Mouse (Mus musculus) embryonic fibroblast, embryonic 13.5 days (primary cell): Measurements from ENCODE around the gene Rnf215. TPM values are rescaled to one million over a fixed set of nuclear protein-coding genes. Genes with fewer than 3 reads are reported as not detected.
A peak's percentile ranks its signal among the peaks of the same experiment; 100 is the strongest.

Source experiments
- H3K27ac ChIP-seq: 2 replicates; pipeline ENCODE4 v1.5.1; 2012; ENCODE audit warnings: low read length, control low read depth, inconsistent platforms; ENCODE audit not compliant: insufficient read depth
- H3K4me1 ChIP-seq: 2 replicates; pipeline ENCODE4 v1.6.1; 2011; ENCODE audit warnings: low read length; ENCODE audit not compliant: control insufficient read depth, insufficient read depth
- H3K4me3 ChIP-seq: 2 replicates; pipeline ENCODE4 v1.5.1; 2011; ENCODE audit warnings: mild to moderate bottlenecking, control low read depth, low read length; ENCODE audit not compliant: insufficient read depth
- CTCF ChIP-seq: IDR thresholded peaks from 2 replicates; pipeline ENCODE4 v1.5.1; 2011; ENCODE audit warnings: mild to moderate bottlenecking, control low read depth, low read length, moderate library complexity, borderline replicate concordance; ENCODE audit not compliant: insufficient read depth
- POLR2A ChIP-seq: IDR thresholded peaks from 2 replicates; pipeline ENCODE4 v1.6.1; 2011; ENCODE audit warnings: low read depth, mild to moderate bottlenecking, control low read depth, low read length, moderate library complexity
- polyA plus RNA-seq: library from polyadenylated mRNA; stranded (reverse); fragments of >200 nt; gene quantifications from 2 replicates; pipeline ENCODE4 v1.2.4, GENCODE M21; 2011; ENCODE audit warnings: low read depth; ENCODE audit not compliant: missing spikeins, insufficient read length

Rnf215 gene
- polyA plus RNA-seq, 1 experiment, result 19.6 TPM

- no peaks in the 10 kb centered on the region for H3K4me1 ChIP-seq
- no peak overlapping the region for H3K27ac ChIP-seq
- TF ChIP-seq CTCF, result no peak
- H3K4me3 ChIP-seq, result no peak overlapping the region
Observed at GRCm38 (mm10) chr11:4143281-4144062, 8.5 kb downstream of the Rnf215 start.

- H3K4me1 ChIP-seq, result no peaks in the 10 kb centered on the region
- no peak overlapping the region for H3K4me3 ChIP-seq
- H3K27ac ChIP-seq, result no peak overlapping the region
- TF ChIP-seq CTCF (no peak), POLR2A (no peak)
Observed at GRCm38 (mm10) chr11:4146381-4146780, 11.4 kb downstream of the Rnf215 start.

DNA sequence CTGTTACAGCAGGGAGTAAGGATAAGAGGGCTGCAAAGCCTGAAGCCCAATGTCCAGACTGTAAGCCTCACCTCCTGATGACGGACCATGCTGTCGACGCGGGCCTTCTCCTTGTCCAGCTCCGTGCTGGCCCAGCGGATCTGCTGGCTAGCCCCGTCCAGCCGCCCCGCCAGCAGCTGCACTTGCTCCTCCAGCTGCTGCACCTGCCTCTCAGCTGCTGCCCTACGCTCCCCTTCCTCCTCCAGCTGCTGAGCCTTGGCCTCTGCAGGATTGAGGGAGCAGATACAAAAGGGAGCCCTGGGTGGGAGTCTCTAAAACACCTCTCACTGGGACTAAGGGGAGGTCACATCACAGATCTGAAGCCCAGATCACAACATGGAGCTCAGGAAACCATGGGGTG, 12.1 kb downstream of the Rnf215 start:
- Histone ChIP-seq H3K27ac (no peak overlapping the region), H3K4me3 (no peak overlapping the region), H3K4me1 (no peaks in the 10 kb centered on the region)
- TF ChIP-seq POLR2A, result no peak
- TF ChIP-seq CTCF, result no peak

- H3K27ac ChIP-seq, result no peak overlapping the region
- no peak overlapping the region for H3K4me3 ChIP-seq
- no peaks in the 10 kb centered on the region for H3K4me1 ChIP-seq
- TF ChIP-seq CTCF (no peak), POLR2A (no peak)
Observed at GRCm38 (mm10) chr11:4148120-4148519, 13.1 kb downstream of the Rnf215 start.

- no peak for TF ChIP-seq POLR2A
- TF ChIP-seq CTCF, result no peak
- Histone ChIP-seq H3K4me3 (no peak overlapping the region), H3K27ac (no peak overlapping the region), H3K4me1 (no peaks in the 10 kb centered on the region)
Observed at GRCm38 (mm10) chr11:4148536-4149156, 13.6 kb downstream of the Rnf215 start.

DNA sequence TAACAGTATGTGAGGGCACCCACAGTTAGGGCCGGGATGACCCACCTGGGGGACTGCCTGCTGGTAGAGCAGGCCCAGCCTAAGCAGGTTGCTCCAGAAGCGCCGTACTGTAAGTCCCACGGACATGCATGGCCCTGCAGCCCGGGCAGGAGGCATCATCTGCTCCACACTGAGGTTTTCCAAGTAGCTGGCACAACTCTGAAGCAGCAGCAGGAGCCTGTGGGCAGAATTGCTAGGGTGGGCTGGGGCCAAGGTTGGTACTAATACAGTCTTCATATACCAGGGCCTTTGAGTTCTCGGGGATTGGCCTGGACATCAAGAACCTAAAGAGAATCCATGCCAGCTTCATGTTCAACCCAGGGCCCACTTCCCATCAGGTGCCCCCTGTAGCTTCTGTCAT, 14.9 kb downstream of the Rnf215 start:
- H3K27ac ChIP-seq, result no peak overlapping the region
- H3K4me1 ChIP-seq, result no peaks in the 10 kb centered on the region
- TF ChIP-seq POLR2A, result no peak
- TF ChIP-seq CTCF, result no peak
- no peak overlapping the region for H3K4me3 ChIP-seq

DNA sequence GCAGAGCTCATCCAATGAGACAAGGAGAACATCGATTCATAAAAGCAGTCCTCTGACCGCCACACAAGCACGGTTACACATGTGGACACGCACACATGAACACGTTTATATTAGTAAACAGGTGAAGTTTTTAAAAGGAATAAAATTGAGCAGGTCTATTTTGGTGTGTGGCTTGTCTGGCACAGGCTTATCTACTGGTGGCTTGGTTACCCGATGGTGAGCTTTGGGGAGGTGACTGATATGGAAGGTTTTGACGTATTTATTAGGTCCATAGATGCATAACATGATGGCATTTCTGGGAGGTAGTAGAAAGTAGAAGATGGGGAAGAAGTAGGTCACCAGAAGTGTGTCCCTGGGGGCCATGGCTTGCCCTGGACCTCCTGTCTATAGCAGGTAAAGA, 18.7 kb downstream of the Rnf215 start:
- TF ChIP-seq CTCF, result no peak
- TF ChIP-seq POLR2A, result no peak
- Histone ChIP-seq H3K4me3 (no peak overlapping the region), H3K4me1 (no peaks in the 10 kb centered on the region), H3K27ac (no peak overlapping the region)

GRCm38 (mm10) chr11:4155641-4156040, 20.6 kb downstream of the Rnf215 start:
- peaks cover 3% of the 10 kb centered on the region for H3K4me1 ChIP-seq
- TF ChIP-seq POLR2A (no peak), CTCF (no peak)
- H3K4me3 ChIP-seq, result no peak overlapping the region
- no peak overlapping the region for H3K27ac ChIP-seq

DNA sequence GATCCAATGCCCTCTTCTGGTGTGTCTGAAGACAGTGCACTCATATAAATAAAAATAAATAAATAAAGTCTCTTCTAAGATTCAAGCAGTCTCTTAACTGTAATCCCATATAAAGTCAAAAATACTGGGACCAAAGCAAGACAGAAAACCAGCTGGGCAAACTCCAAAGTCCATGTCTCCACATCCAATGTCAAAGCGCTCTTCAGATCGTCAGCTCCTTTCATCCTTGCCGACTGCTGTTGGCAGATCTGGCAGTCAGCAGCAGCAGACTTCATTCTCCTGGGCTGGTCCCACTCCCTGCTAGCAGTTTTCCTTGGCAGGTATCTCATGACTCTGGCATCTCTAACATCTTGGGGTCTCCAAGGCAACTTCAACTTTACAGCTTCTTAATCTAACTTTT, 23.7 kb downstream of the Rnf215 start:
- Histone ChIP-seq H3K27ac (no peak overlapping the region), H3K4me1 (peaks cover 3% of the 10 kb centered on the region), H3K4me3 (no peak overlapping the region)
- TF ChIP-seq CTCF, result no peak
- TF ChIP-seq POLR2A, result no peak

DNA sequence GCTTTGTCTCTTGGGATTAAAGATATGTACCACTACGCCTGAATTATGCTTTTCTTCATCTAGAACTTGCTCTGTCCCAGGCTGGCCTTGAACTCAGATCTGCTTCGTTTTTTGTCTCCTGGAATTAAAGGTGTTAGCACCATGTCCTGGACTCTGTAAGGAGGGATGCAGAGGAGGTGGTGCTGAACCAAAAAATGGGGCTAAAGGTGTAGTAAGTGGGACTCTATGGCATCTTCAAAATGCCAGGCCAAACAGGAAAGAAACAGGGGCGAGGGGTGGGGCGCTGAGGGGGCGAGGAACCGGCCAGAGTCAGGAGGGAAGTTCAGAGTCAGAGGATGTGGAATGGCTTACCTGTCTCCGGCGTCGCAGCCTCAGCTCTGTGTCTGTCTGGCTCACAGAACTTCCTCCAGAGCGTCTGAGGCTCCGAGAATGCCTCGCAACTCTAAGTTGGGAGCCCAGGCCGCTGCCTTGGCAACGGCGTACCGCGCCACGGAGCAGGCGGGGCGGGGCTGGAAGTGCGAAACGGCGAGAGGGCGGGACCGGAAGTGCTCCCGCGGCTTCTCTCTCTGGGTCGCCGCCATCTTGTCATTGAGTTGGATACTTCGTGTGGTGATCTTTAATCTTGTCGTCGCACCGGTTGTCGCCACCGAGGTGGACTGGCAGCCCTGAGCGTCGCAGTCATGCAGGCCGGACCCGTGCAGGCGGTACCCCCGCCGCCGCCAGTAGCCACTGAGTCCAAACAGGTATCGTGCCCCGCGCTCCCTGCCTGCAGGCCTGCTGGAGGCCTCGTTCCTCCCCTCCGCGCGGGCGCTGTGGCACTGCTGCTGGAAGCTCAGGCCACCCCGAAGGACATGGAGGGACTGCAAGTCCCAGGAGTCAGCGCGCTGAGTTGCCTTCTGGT, 25.1 kb downstream of the Rnf215 start, which contains the start of the genes Ccdc157 and Sf3a1:
Gene Ccdc157, minus strand, starts transcription at position 486 of the 901 bp plus-strand sequence.
Gene Sf3a1, plus strand, starts transcription at position 543 of the 901 bp plus-strand sequence.
- Histone ChIP-seq H3K4me3 (peak within 1 kb of the TSS; percentile 91), H3K4me1 (peaks cover 8% of the 10 kb centered on the region), H3K27ac (peak within 1 kb of the TSS; percentile 80)
- TF ChIP-seq POLR2A (peak; percentile 76), CTCF (no peak)
